Mouse (Mus musculus) CH12.LX (cell line): ENCODE data around the gene Naa60. TPM values are rescaled to one million over a fixed set of nuclear protein-coding genes. Genes with fewer than 3 reads are reported as not detected.

ENCODE experiments used
- DNase-seq: peaks from one replicate; pipeline ENCODE4 v3.0.0-alpha.2; 2013; ENCODE audit errors: extremely low read depth
- H3K27ac ChIP-seq: 2 replicates; pipeline ENCODE4 v1.5.1; 2012; ENCODE audit warnings: low read depth, mild to moderate bottlenecking, control low read depth, moderate library complexity; ENCODE audit not compliant: insufficient read depth
- H3K27me3 ChIP-seq: replicated peaks from 2 replicates; pipeline ENCODE3; 2012; ENCODE audit warnings: inconsistent platforms
- H3K36me3 ChIP-seq, 2 experiments: replicated peaks in 1 of 2; 2 replicates each; pipeline versions ENCODE3 to v1.6.1; 2012; ENCODE audit warnings: inconsistent platforms in 1 of 2, low read length in 1 of 2, mild to moderate bottlenecking in 1 of 2, mixed read lengths in 1 of 2, moderate library complexity in 1 of 2; ENCODE audit not compliant: control insufficient read depth in 1 of 2, insufficient read depth in 1 of 2
- H3K4me1 ChIP-seq, 2 experiments: 2 replicates each; pipeline ENCODE4 v1.6.1; 2012; ENCODE audit warnings: inconsistent platforms in 1 of 2, moderate library complexity in 1 of 2; ENCODE audit not compliant: insufficient read depth in 2 of 2, control insufficient read depth in 1 of 2
- H3K4me2 ChIP-seq: 2 replicates; pipeline ENCODE4 v1.6.1; 2012; ENCODE audit warnings: low read depth, mild to moderate bottlenecking, control low read depth; ENCODE audit not compliant: poor library complexity, insufficient read depth, severe bottlenecking
- H3K4me3 ChIP-seq, 3 experiments: fragments of 150-350 bp in 1 of 3; sonication (generic) in 1 of 3; replicated peaks in 1 of 3; 2 replicates each; pipeline versions ENCODE3 to v1.5.1; 2011 to 2012; ENCODE audit warnings: low read depth in 2 of 3, low read length in 2 of 3, mild to moderate bottlenecking in 2 of 3, moderate library complexity in 2 of 3, control low read depth in 1 of 3, improper control_type of control experiment in 1 of 3, inconsistent platforms in 1 of 3, mixed read lengths in 1 of 3; ENCODE audit not compliant: poor library complexity in 1 of 3
- H3K79me2 ChIP-seq: replicated peaks from 2 replicates; pipeline ENCODE4 v1.6.1; 2012; ENCODE audit warnings: mild to moderate bottlenecking, moderate library complexity; ENCODE audit not compliant: control insufficient read depth, poor library complexity, insufficient read depth, severe bottlenecking; ENCODE audit errors: extremely low read depth
- H3K9ac ChIP-seq: 2 replicates; pipeline ENCODE4 v1.6.1; 2012; ENCODE audit warnings: low read depth, mild to moderate bottlenecking, control low read depth, moderate library complexity; ENCODE audit not compliant: insufficient read depth
- H3K9me3 ChIP-seq: replicated peaks from 2 replicates; pipeline ENCODE3; 2012; ENCODE audit warnings: low read length, inconsistent platforms, mixed read lengths
- CTCF ChIP-seq, 2 experiments: IDR thresholded peaks in 1 of 2; conservative IDR thresholded peaks in 1 of 2; 2 replicates each; pipeline ENCODE4 v1.5.1; 2011 to 2012; ENCODE audit warnings: low read depth in 2 of 2, low read length in 2 of 2, improper control_type of control experiment in 1 of 2, inconsistent platforms in 1 of 2, mild to moderate bottlenecking in 1 of 2, moderate library complexity in 1 of 2
- MAX ChIP-seq: IDR thresholded peaks from 2 replicates; pipeline ENCODE4 v1.6.1; 2011; ENCODE audit warnings: low read length, improper control_type of control experiment
- NRF1 ChIP-seq: IDR thresholded peaks from 2 replicates; pipeline ENCODE4 v1.6.1; 2014; ENCODE audit warnings: low read depth, mild to moderate bottlenecking, inconsistent platforms, low read length, improper control_type of control experiment, moderate library complexity
- RAD21 ChIP-seq: IDR thresholded peaks from 2 replicates; pipeline ENCODE4 v1.6.1; 2011; ENCODE audit warnings: low read depth, mild to moderate bottlenecking, low read length, improper control_type of control experiment, moderate library complexity
- SMC3 ChIP-seq: IDR thresholded peaks from 2 replicates; pipeline ENCODE4 v1.6.1; 2011; ENCODE audit warnings: low read depth, low read length, improper control_type of control experiment
- TBP ChIP-seq: conservative IDR thresholded peaks from 2 replicates; pipeline ENCODE4 v1.6.1; 2011; ENCODE audit warnings: low read depth, low read length, improper control_type of control experiment
- UBTF ChIP-seq: IDR thresholded peaks from 2 replicates; pipeline ENCODE4 v1.6.1; 2012; ENCODE audit warnings: low read depth, mild to moderate bottlenecking, inconsistent platforms, low read length, improper control_type of control experiment, moderate library complexity
- ZNF384 ChIP-seq: IDR thresholded peaks from 2 replicates; pipeline ENCODE4 v1.6.1; 2012; ENCODE audit warnings: low read depth, low read length, improper control_type of control experiment, inconsistent platforms
- dilution Hi-C: fragments of 300-500 bp; cut with MboI; formaldehyde crosslinking; loops from 2 replicates; pipeline ENCODE4 v1.14.3; 2020; ENCODE audit warnings: low sequenced_read_pairs; ENCODE audit not compliant: extremely low pct_unique_long_range_greater_than_20kb, extremely low pct_ligation_motif_present
- in situ Hi-C: fragments of 300-500 bp; cut with MboI; formaldehyde crosslinking; loops from 3 replicates; pipeline ENCODE4 v1.14.3; 2019; ENCODE audit warnings: low sequenced_read_pairs, low pct_ligation_motif_present, low pct_unique_long_range_greater_than_20kb, mixed read lengths
- polyA plus RNA-seq: library from polyadenylated mRNA; unstranded; fragments of >175 nt; gene quantifications from 2 replicates; pipeline ENCODE4 v1.2.1, GENCODE M21; 2012; ENCODE audit warnings: low read depth; ENCODE audit not compliant: insufficient read length
- total RNA-seq, 2 experiments: library from RNA; depleted of rRNA; stranded (reverse); fragments of 300-350 nt in 1 of 2; fragments of >200 nt in 1 of 2; gene quantifications; 2 replicates each; pipeline ENCODE4 v1.2.3; 2012 to 2014

The Naa60 gene
- total and polyA plus RNA-seq, 3 experiments, result 26.4 to 81.5 (median 31.9) TPM

DNA sequence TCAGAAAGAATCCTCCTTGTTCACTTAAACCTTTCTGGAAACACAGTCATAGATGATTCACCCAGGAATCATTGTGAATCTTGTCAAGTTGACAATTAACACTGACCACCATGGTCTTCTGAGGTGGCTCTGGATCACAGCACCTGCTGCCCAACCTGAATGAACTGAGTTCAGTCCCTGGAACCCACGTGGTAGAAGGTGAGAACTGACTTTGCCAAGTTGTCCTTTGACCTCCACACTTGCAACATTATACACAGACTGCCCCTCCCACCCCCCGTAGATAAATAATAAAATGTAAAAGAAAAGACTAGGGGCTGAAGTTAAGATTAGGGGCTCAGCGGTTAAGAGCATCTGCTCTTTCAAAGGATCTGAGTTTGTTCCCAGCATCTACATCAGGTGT is 44.2 kb upstream of the Naa60 start:
- peaks cover 3% of the 10 kb centered on the region for H3K9me3 ChIP-seq
- TF ChIP-seq MAX, result no peak
- no peak for TF ChIP-seq CTCF (conservative IDR thresholded peaks at IDR 0.05 in 1 of 2, IDR thresholded peaks at IDR 0.05 in 1 of 2; ENCODE audit: low read depth in 2 of 2, low read length in 2 of 2)
- dilution Hi-C loops (no loop called here), in situ Hi-C loops (loop anchor here (25.0 kb wide), 1 partner anchor 459 kb away; no protein-coding TSS in a partner anchor)
- no peaks in the 10 kb centered on the region for H3K79me2 ChIP-seq
- H3K4me3 ChIP-seq, result no peak overlapping the region
- no peak overlapping the region for H3K4me2 ChIP-seq
- H3K9ac ChIP-seq, result no peak overlapping the region
- H3K4me1 ChIP-seq, result no peaks in the 10 kb centered on the region
- no peaks in the 10 kb centered on the region for H3K27me3 ChIP-seq
- no peak for DNase-seq
- no peaks in the 10 kb centered on the region for H3K36me3 ChIP-seq
- no peak overlapping the region for H3K27ac ChIP-seq

DNA sequence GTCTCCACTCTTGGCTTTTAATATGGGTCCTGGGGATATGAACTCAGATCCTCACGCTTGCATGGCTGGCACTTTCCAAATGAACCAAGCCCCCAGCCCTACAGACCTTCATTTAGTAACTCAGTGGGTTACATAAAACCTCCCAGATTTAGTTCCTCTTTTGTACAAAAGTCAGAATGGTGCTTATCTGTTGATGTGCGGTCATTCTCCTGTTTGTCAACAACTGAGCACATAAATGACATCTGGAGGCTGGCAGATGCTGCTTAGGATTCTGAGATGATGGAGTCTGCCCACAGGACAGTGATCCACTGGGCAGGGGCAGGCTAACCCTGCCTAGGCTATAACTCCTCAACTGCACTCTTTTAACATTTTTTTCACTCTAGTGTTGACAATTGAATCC is 42.4 kb upstream of the Naa60 start:
- H3K4me3 ChIP-seq, result no peak overlapping the region
- TF ChIP-seq ZNF384, result no peak
- TF ChIP-seq TBP, result no peak
- H3K79me2 ChIP-seq, result no peaks in the 10 kb centered on the region
- H3K27ac ChIP-seq, result no peak overlapping the region
- no peaks in the 10 kb centered on the region for H3K4me1 ChIP-seq
- H3K9ac ChIP-seq, result no peak overlapping the region
- in situ Hi-C loops (loop anchor here (25.0 kb wide), 1 partner anchor 458 kb away; no protein-coding TSS in a partner anchor), dilution Hi-C loops (no loop called here)
- H3K36me3 ChIP-seq, result no peaks in the 10 kb centered on the region
- H3K9me3 ChIP-seq, result peaks cover 3% of the 10 kb centered on the region
- H3K27me3 ChIP-seq, result no peaks in the 10 kb centered on the region
- DNase-seq, result no peak
- H3K4me2 ChIP-seq, result no peak overlapping the region

- Histone ChIP-seq H3K79me2 (no peaks in the 10 kb centered on the region), H3K27me3 (no peaks in the 10 kb centered on the region), H3K4me2 (no peak within 1 kb of the TSS), H3K9ac (no peak within 1 kb of the TSS), H3K4me3 (no peak within 1 kb of the TSS), H3K27ac (no peak within 1 kb of the TSS), H3K36me3 (no peaks in the 10 kb centered on the region), H3K4me1 (no peaks in the 10 kb centered on the region), H3K9me3 (no peaks in the 10 kb centered on the region)
- in situ Hi-C loops, result loop anchor here (25.0 kb wide), 1 partner anchor 457 kb away; no protein-coding TSS in a partner anchor
- peak; percentile 21 for DNase-seq
- dilution Hi-C loops, result no loop called here
- TF ChIP-seq NRF1, result no peak
- peak; percentile 60 for TF ChIP-seq SMC3
- TF ChIP-seq CTCF (conservative IDR thresholded peaks at IDR 0.05 in 1 of 2, IDR thresholded peaks at IDR 0.05 in 1 of 2; ENCODE audit: low read depth in 2 of 2, low read length in 2 of 2), result peak in 1 of 2 experiments; percentile 64; a peak in 2 of 4 replicates
- no peak for TF ChIP-seq UBTF
- peak; percentile 65 for TF ChIP-seq RAD21
Observed at GRCm38 (mm10) chr16:3830588-3831109, 41.5 kb upstream of the Naa60 start, which contains the start of gene Olfr15. Olfr15 (plus strand) TSS chr16:3830878.
